Mouse (Mus musculus): ENCODE data around the gene Gfod2. TPM values are rescaled to one million over a fixed set of nuclear protein-coding genes. Genes with fewer than 3 reads are reported as not detected.

Gene Gfod2
- polyA plus RNA-seq (2015; fragmentation: Nextera tagmentation; extraction: Ambion mirVana): 90.3 and 100 TPM in 2 replicates

DNA sequence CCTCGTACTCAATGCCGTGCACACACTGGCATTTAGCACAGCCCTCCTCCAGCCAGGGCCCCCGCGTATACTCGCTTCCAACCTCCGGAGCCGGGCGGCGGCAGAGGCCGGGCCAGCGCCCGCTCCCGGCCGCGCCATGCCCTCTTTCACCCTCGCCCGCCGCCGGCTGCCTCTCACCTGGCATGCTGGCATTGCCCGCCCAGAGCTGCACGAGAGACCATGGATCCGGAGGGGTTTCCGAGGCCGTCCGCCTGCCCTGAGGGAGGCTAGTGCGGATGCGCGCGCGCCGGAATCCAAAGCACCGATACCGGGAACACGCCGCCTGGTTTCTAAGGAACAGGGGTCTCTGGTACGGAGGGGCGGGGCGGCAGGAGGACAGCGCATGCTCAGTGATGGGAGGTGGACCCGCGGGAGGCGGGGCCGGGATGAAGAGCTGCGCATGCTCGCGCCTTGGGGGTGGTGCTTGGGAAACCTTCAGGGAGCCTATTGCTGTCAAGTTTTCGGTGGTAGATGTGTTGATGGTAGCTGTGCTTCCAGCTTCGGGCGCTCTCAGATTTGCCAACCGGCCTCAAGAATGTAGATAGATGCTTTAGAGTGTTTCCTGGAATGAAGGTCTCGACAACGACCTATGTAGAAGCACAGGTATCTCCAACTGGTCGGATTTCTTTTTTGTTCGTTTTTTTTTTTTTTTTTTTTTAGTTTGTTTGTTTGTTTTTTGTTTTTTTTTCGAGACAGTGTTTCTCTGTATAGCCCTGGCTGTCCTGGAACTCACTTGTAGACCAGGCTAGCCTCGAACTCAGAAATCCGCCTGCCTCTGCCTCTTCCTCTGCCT lies at the start of gene Gfod2:
Gene Gfod2, minus strand, starts transcription at position 388 of the 832 bp plus-strand sequence.
- Histone ChIP-seq H3K4me1 (peaks cover 35% of the 10 kb centered on the region), H3K9ac (peak within 1 kb of the TSS; percentile 96), H3K4me3 (peak within 1 kb of the TSS; percentile 97), H3K36me3 (replicated peaks) (no peaks in the 10 kb centered on the region), H3K4me2 (peak within 1 kb of the TSS; percentile 57), H3K9me3 (no peaks in the 10 kb centered on the region), H3K27me3 (replicated peaks) (no peaks in the 10 kb centered on the region), H3K27ac (peak within 1 kb of the TSS; percentile 95)
- 3% methylated on average over 56 of the region's 57 CpGs for WGBS
- ATAC-seq (replicated peaks): peak; percentile 98

DNA sequence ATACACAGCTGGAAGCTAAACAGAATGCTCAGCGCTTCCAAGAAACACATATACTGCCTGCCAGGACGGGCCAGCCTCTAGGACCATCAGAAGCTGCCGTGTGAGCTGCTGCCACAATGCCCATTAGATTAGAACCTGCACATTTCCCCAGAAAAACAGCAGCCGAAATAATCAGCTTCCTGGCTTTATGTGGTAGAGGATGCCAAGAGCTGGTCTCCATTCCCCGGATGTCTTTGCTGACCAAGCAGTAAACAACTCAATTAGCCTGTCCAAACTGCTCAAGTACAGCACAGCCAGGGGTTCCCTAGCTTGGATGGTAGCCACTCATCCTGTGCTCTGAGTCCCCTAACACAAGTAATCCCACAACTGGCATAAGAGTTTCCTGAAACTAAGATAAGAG lies 49.3 kb upstream of the Gfod2 start:
- Histone ChIP-seq H3K27ac (no peak overlapping the region), H3K9ac (no peak overlapping the region), H3K27me3 (replicated peaks) (no peaks in the 10 kb centered on the region), H3K4me2 (no peak overlapping the region), H3K36me3 (replicated peaks) (no peaks in the 10 kb centered on the region; the same call in 1 of the 2 replicates), H3K4me1 (no peaks in the 10 kb centered on the region), H3K9me3 (no peaks in the 10 kb centered on the region), H3K4me3 (no peak overlapping the region)
- 90% methylated on average over 5 of the region's 5 CpGs for WGBS
- ATAC-seq (replicated peaks): no peak

DNA sequence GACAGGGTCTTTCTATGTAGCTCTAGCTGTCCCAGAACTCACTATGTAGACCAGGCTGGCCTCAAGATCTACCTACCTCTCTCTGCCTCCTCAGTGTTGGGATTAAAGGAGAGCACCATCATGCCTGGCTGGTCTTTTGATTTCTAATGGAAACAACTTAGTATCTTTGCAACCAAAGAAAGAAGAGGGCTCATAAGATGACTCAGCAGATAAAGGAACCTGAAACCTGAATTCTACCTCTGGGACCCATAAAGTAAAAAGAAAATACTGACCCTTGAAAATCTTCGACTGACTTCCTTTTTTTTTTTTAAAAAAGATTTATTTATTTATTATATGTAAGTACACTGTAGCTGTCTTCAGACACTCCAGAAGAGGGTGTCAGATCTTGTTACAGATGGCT lies 47.5 kb upstream of the Gfod2 start:
- 86% methylated on average over 1 of the region's 1 CpGs for WGBS
- no peaks in the 10 kb centered on the region for H3K4me1 ChIP-seq
- H3K27ac ChIP-seq: no peak overlapping the region
- no peak overlapping the region for H3K4me2 ChIP-seq
- H3K9me3 ChIP-seq: no peaks in the 10 kb centered on the region
- no peak overlapping the region for H3K9ac ChIP-seq
- no peak overlapping the region for H3K4me3 ChIP-seq
- no peaks in the 10 kb centered on the region for H3K27me3 ChIP-seq (replicated peaks)
- ATAC-seq (replicated peaks): no peak
- no peaks in the 10 kb centered on the region; the same call in 1 of the 2 replicates for H3K36me3 ChIP-seq (replicated peaks)

DNA sequence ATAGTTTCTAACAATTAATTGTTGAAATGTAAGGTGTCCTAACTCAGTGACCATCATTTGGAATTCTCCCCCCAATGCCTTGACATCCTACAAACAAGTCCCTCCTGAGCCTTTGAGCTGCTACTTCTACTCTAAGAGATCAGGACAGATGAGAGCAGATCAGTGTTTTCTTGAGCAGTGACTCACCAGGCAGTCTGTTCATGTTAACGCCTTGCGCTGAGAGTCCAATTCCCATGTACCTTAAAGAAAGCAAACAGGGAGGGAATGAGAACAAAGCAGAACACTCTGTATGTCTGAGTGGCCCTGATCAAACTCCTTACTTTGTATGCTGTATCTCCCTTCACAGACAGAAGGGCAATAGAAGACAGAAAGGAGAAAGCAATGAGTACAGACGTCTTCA lies 46.9 kb upstream of the Gfod2 start:
- Histone ChIP-seq H3K27me3 (replicated peaks) (no peaks in the 10 kb centered on the region), H3K4me1 (no peaks in the 10 kb centered on the region), H3K9me3 (no peaks in the 10 kb centered on the region), H3K9ac (no peak overlapping the region), H3K36me3 (replicated peaks) (no peaks in the 10 kb centered on the region; the same call in 1 of the 2 replicates), H3K4me2 (no peak overlapping the region), H3K27ac (no peak overlapping the region), H3K4me3 (no peak overlapping the region)
- WGBS: 76% methylated on average over 3 of the region's 3 CpGs
- ATAC-seq (replicated peaks): no peak

DNA sequence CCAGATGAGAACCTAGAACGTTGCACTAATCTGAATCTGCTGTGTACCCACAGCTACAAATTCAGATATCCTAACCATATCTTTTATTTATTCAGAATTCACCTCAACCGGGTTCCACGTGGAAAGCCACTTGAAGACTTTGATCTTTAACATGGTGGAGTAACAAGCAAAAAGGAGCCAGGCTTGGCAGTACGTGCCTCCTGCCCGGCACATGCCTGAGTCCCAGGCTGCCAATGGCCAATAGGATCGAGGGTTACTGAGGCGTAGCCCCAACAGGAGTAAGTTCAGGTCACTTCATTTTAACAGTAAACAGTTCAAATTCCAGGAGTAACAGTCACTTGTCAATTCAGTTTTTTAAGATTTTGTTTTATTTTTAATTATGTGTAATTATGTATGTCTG lies 46.3 kb upstream of the Gfod2 start:
- no peaks in the 10 kb centered on the region; the same call in 1 of the 2 replicates for H3K36me3 ChIP-seq (replicated peaks)
- no peak for ATAC-seq (replicated peaks)
- no peak overlapping the region for H3K27ac ChIP-seq
- no peak overlapping the region for H3K4me2 ChIP-seq
- H3K4me1 ChIP-seq: no peaks in the 10 kb centered on the region
- H3K9me3 ChIP-seq: no peaks in the 10 kb centered on the region
- 94% methylated on average over 7 of the region's 7 CpGs for WGBS
- no peak overlapping the region for H3K4me3 ChIP-seq
- no peak overlapping the region for H3K9ac ChIP-seq
- no peaks in the 10 kb centered on the region for H3K27me3 ChIP-seq (replicated peaks)

DNA sequence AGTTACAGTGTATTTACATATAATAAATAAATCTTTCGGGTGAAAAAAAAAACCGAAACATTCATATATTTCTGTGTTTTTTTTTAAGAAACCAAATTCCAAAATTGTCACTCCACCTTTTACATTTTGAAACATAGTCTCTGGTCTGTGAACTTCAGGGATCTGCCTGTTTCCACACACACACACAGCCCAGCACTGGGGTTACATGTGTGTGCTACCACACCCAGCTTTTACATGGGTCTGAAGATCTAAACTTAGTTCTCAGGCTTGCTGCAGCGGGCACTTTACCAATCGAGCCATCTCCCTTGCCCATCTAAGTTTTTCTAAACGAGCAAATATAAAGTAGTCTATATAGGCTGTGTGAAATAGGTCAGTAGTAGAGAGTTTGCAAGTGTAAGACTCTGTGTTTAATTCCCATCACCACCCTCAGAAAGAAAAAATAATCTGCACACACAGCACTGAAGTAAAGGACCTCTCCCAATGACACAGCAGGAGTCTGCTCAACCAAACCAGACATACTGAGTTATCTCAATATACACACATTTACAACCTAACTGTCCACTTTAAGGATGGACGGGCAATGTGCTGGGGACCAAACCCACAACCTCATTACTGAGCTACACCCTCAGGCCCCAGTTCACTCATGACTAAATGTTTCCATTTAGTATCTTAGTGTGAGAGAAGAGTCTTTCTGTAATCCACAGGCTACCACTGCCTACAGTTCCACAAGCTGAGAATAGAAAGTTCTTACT lies 42.9 kb upstream of the Gfod2 start:
- Histone ChIP-seq H3K4me3 (no peak overlapping the region), H3K4me2 (no peak overlapping the region), H3K9ac (no peak overlapping the region), H3K27me3 (replicated peaks) (no peaks in the 10 kb centered on the region), H3K9me3 (no peaks in the 10 kb centered on the region), H3K27ac (no peak overlapping the region), H3K4me1 (peaks cover 7% of the 10 kb centered on the region; the same call in 1 of the 2 replicates), H3K36me3 (replicated peaks) (no peaks in the 10 kb centered on the region; the same call in 1 of the 2 replicates)
- no peak for ATAC-seq (replicated peaks)
- WGBS: 90% methylated on average over 6 of the region's 6 CpGs

DNA sequence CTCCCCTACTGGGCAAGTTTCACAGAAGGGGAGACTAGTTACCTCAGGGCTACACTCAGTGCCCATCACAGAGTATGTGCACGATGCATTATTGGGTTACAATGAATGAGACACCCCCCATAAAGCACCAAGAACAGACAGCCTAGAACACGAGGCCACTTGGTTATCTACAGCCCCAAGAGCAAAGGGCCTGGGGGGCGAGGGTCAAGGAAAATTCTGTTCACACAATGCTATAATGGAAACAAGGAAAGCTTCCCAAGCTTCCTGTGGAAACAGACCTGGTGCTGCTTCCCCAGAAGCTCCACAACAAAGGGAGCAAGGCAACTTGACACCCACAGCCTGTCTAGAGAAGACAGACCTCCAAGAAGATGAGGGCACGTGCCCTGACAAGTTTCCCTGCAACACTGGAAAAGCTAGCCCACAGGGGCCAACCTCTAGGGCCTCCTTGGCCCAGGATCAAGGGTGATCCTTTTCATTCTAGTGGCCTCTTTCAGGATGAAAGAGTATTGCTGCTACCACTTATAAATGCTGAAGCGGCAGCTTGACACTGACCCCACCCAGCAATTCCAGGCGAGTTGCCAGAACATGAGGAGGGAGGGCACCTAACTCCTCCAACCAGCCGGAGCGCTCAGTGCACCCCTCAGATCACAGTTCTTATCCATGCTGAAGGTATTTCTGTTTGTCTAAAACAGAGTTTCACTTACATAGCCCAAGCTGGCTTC lies 40.8 kb upstream of the Gfod2 start:
- no peak for ATAC-seq (replicated peaks)

DNA sequence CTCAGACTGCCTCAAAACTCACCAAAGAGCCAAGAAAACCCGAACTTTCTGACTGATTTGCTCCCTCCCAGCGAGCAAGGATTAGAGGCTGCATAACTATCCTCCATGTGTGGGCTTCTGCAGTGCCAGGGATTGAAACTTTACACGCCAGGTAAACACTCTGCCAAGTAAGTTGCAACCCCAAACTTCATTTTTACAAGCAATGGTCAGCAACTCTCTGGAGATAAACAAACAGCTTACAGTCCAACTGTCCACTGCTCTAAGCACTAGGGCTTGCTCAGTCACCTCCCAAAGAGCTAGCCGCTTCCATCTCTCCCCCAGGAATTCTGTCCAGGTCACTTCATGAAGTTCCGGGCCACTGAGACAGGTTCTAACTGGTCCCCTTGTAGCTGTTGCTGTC lies 39.9 kb upstream of the Gfod2 start:
- Histone ChIP-seq H3K27me3 (replicated peaks) (no peaks in the 10 kb centered on the region), H3K9ac (no peak overlapping the region), H3K27ac (no peak overlapping the region), H3K4me1 (peaks cover 7% of the 10 kb centered on the region; the same call in 1 of the 2 replicates), H3K4me2 (no peak overlapping the region), H3K36me3 (replicated peaks) (no peaks in the 10 kb centered on the region), H3K9me3 (no peaks in the 10 kb centered on the region), H3K4me3 (no peak overlapping the region)
- ATAC-seq (replicated peaks): no peak
- 95% methylated on average over 5 of the region's 5 CpGs for WGBS

More for the DNA sequence above, 40.8 kb upstream of the Gfod2 start:
- Histone ChIP-seq H3K4me1 (peaks cover 7% of the 10 kb centered on the region; the same call in 1 of the 2 replicates), H3K9ac (no peak overlapping the region), H3K36me3 (replicated peaks) (no peaks in the 10 kb centered on the region), H3K27me3 (replicated peaks) (no peaks in the 10 kb centered on the region), H3K4me2 (no peak overlapping the region), H3K4me3 (no peak overlapping the region), H3K27ac (no peak overlapping the region), H3K9me3 (no peaks in the 10 kb centered on the region)
- WGBS: 55% methylated on average over 8 of the region's 8 CpGs

DNA sequence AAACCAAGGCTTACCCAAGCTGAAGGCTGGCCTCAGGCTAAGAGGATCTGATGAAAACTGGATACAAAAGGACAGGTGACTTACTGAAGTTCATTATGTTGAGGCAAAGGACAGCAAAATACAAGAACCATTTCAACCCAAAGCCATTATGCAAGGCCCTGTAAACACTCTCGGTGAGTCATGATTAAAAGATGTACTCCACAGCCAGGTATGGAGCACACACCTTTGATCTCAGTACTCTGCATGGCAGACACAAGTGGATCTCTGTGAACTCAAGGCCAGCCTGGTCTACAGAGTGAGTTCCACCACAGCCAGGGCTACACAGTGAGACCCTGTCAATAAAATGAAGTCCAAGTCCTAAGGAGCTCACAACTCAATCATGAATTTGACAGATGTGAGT lies 37.3 kb upstream of the Gfod2 start:
- Histone ChIP-seq H3K4me1 (peaks cover 7% of the 10 kb centered on the region; the same call in 1 of the 2 replicates), H3K27ac (no peak overlapping the region), H3K4me2 (no peak overlapping the region), H3K9ac (no peak overlapping the region), H3K4me3 (no peak overlapping the region), H3K27me3 (replicated peaks) (no peaks in the 10 kb centered on the region), H3K9me3 (no peaks in the 10 kb centered on the region), H3K36me3 (replicated peaks) (no peaks in the 10 kb centered on the region)
- no peak for ATAC-seq (replicated peaks)
- WGBS: 95% methylated on average over 1 of the region's 1 CpGs

DNA sequence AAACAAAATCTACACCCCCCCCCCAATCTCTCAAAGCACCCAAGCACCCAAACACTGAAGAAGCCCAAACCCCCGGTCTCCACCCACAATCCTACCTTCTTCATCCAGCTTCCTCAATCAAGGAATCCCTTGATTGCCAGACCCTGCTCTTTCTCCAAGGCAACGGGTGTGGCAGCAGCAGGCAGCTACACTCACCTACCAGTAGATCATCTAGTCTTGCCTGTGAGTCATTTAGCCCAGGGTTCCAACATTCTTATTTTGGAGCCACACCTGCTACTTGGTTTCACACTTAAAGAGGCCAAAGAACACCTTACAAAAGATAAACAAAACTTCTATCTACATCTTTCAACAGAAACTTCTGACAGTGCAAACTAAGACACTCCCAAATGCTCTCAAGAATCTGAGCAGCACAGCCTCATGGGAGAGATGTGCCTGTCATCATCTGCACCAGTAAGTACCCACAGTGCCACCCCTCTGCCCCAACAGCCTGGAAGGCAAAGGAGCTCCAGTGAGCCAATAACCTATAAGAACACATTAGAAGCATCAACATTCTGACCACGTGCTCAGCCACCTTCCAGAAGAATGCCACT lies 35.6 kb upstream of the Gfod2 start:
- Histone ChIP-seq H3K9ac (no peak overlapping the region), H3K4me1 (0 out of 2 replicates have a peak, but pooled peaks cover 3% of the 10 kb centered on the region), H3K9me3 (no peaks in the 10 kb centered on the region), H3K4me2 (no peak overlapping the region), H3K36me3 (replicated peaks) (no peaks in the 10 kb centered on the region), H3K4me3 (no peak overlapping the region), H3K27ac (no peak overlapping the region), H3K27me3 (replicated peaks) (no peaks in the 10 kb centered on the region)
- no peak for ATAC-seq (replicated peaks)
- 91% methylated on average over 3 of the region's 3 CpGs for WGBS

DNA sequence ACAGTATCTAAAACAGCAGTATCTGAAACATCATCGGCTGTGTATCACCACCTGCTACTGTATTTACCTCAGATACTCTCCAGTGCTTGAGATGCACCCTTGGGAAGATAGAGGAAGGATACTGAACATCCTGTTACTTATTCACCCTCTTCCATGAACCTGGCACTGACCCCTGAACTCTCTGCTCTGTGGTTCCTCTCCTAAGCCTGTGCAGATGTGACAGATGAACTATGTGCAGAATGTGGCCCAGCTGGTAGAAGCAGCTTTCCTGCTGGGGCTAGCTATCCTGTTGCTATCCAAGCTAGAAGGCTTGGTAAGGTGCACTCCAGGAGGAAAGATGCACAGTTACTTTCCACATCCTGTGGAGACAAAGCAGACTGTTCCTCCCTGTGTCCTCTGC lies 34.9 kb upstream of the Gfod2 start:
- no peak for ATAC-seq (replicated peaks)
- WGBS: 96% methylated on average over 1 of the region's 1 CpGs
- Histone ChIP-seq H3K36me3 (replicated peaks) (no peaks in the 10 kb centered on the region), H3K27me3 (replicated peaks) (no peaks in the 10 kb centered on the region), H3K9ac (no peak overlapping the region), H3K4me2 (no peak overlapping the region), H3K4me3 (no peak overlapping the region), H3K9me3 (no peaks in the 10 kb centered on the region), H3K4me1 (no peaks in the 10 kb centered on the region), H3K27ac (no peak overlapping the region)

DNA sequence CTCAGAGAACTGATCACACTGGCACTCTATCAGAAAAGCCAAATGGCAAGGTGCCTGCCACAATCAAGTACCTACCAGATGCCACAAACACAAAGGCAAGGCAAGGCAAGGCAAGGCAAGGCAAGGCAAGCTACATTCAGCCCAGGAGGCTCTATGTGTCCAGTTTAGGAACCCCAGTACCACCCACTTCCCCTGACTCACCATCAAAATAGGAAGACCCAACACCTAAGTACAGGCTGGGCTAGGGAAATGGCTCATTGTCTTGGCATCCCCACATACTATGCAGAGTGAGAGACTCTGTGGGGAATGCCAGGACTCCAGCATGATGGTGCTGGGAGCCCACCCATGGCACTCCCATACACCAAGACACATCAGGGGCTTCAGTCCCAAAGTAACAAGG lies 31.2 kb upstream of the Gfod2 start:
- H3K4me2 ChIP-seq: no peak overlapping the region

More for the DNA sequence above, 31.2 kb upstream of the Gfod2 start:
- H3K36me3 ChIP-seq (replicated peaks): no peaks in the 10 kb centered on the region
- no peak for ATAC-seq (replicated peaks)
- no peaks in the 10 kb centered on the region for H3K27me3 ChIP-seq (replicated peaks)
- H3K4me3 ChIP-seq: no peak overlapping the region
- H3K9me3 ChIP-seq: no peaks in the 10 kb centered on the region
- H3K4me1 ChIP-seq: no peaks in the 10 kb centered on the region
- H3K27ac ChIP-seq: no peak overlapping the region
- no peak overlapping the region for H3K9ac ChIP-seq
